Mouse (Mus musculus) megakaryocyte progenitor cell, adult 5-6 weeks (primary cell): ENCODE measurements around the gene Eif4g3. TPM values are rescaled to one million over a fixed set of nuclear protein-coding genes. Genes with fewer than 3 reads are reported as not detected.
"Not testable (repeated sequence)": the region's sequence is repeated elsewhere in the genome, so short reads cannot be mapped to it uniquely, and the experiment has no call there.

Experiments
- ATAC-seq: replicated peaks from 2 replicates; pipeline ENCODE4 v1.8.0; 2016; ENCODE audit warnings: mild to moderate bottlenecking, moderate TSS enrichment, inconsistent platforms; ENCODE audit not compliant: poor library complexity
- total RNA-seq, 2 experiments: library from RNA; stranded (forward) in 1 of 2; stranded (reverse) in 1 of 2; fragments of 157-497, 149-512 nt in 1 of 2; fragments of 200-1000 nt in 1 of 2; gene quantifications; 2 replicates each; pipeline versions ENCODE4 v1.2.3 to v1.2.4; 2015 to 2017

Gene Eif4g3
- total RNA-seq, 2 experiments from 2014 or later: 36.9 to 60.4 TPM

GRCm38 (mm10) chr4:138051488-138051887 lies 58.7 kb downstream of the Eif4g3 start:
- no peak for ATAC-seq

- ATAC-seq: no peak
These were observed 63.8 kb downstream of the Eif4g3 start for GRCm38 (mm10) chr4:138056658-138057057.

GRCm38 (mm10) chr4:138057196-138057754 lies 64.5 kb downstream of the Eif4g3 start:
- not testable (repeated sequence) for ATAC-seq

- ATAC-seq: no peak
These were observed 68.3 kb downstream of the Eif4g3 start for GRCm38 (mm10) chr4:138061161-138061560.

GRCm38 (mm10) chr4:138063372-138064265 lies 70.8 kb downstream of the Eif4g3 start:
- no peak for ATAC-seq

- peak; percentile 89 for ATAC-seq
These were observed 72.2 kb downstream of the Eif4g3 start for GRCm38 (mm10) chr4:138064882-138065592.

GRCm38 (mm10) chr4:138065593-138066169 lies 72.9 kb downstream of the Eif4g3 start:
- no peak for ATAC-seq

- no peak for ATAC-seq
These were observed 73.6 kb downstream of the Eif4g3 start for GRCm38 (mm10) chr4:138066421-138066820.

- ATAC-seq: no peak
These were observed 75.0 kb downstream of the Eif4g3 start for GRCm38 (mm10) chr4:138067858-138068257.

GRCm38 (mm10) chr4:138068598-138068997 lies 75.8 kb downstream of the Eif4g3 start:
- ATAC-seq: peak; percentile 43

GRCm38 (mm10) chr4:138069371-138069770 lies 76.5 kb downstream of the Eif4g3 start:
- ATAC-seq: no peak

- peak; percentile 31 for ATAC-seq
These were observed 78.7 kb downstream of the Eif4g3 start for GRCm38 (mm10) chr4:138071497-138071896.

- no peak for ATAC-seq
These were observed 80.3 kb downstream of the Eif4g3 start for GRCm38 (mm10) chr4:138073086-138073485.

- no peak for ATAC-seq
These were observed 80.7 kb downstream of the Eif4g3 start for GRCm38 (mm10) chr4:138073531-138073930.

GRCm38 (mm10) chr4:138074896-138075584 lies 82.2 kb downstream of the Eif4g3 start:
- no peak for ATAC-seq

GRCm38 (mm10) chr4:138077663-138078295 lies 85.0 kb downstream of the Eif4g3 start:
- ATAC-seq: peak; percentile 43

- peak; percentile 35 for ATAC-seq
These were observed 86.4 kb downstream of the Eif4g3 start for GRCm38 (mm10) chr4:138079234-138079633.

- ATAC-seq: peak; percentile 65
These were observed 89.6 kb downstream of the Eif4g3 start for GRCm38 (mm10) chr4:138082466-138082865.

- ATAC-seq: no peak
These were observed 91.3 kb downstream of the Eif4g3 start for GRCm38 (mm10) chr4:138084103-138084502.
